Mouse (Mus musculus): ENCODE measurements around the gene Rhpn2.

Rhpn2 gene

GRCm38 (mm10) chr7:35342498-35342897 lies 8.5 kb downstream of the Rhpn2 start:
- in situ Hi-C loops (cut with MboI; ENCODE audit: low pct_unique_long_range_greater_than_20kb in 1 of 2, low sequenced_read_pairs in 2 of 2, unreplicated experiment in 1 of 2), result no loop called here

GRCm38 (mm10) chr7:35344785-35345330 lies 10.9 kb downstream of the Rhpn2 start:
- in situ Hi-C loops (cut with MboI; ENCODE audit: low pct_unique_long_range_greater_than_20kb in 1 of 2, low sequenced_read_pairs in 2 of 2, unreplicated experiment in 1 of 2), result no loop called here

GRCm38 (mm10) chr7:35347918-35348700 lies 14.1 kb downstream of the Rhpn2 start:
- in situ Hi-C loops (cut with MboI; ENCODE audit: low pct_unique_long_range_greater_than_20kb in 1 of 2, low sequenced_read_pairs in 2 of 2, unreplicated experiment in 1 of 2), result no loop called here

- in situ Hi-C loops (cut with MboI; ENCODE audit: low pct_unique_long_range_greater_than_20kb in 1 of 2, low sequenced_read_pairs in 2 of 2, unreplicated experiment in 1 of 2), result no loop called here
These were observed 15.1 kb downstream of the Rhpn2 start for GRCm38 (mm10) chr7:35349022-35349421.

- in situ Hi-C loops (cut with MboI; ENCODE audit: low pct_unique_long_range_greater_than_20kb in 1 of 2, low sequenced_read_pairs in 2 of 2, unreplicated experiment in 1 of 2), result no loop called here
These were observed 16.1 kb downstream of the Rhpn2 start for GRCm38 (mm10) chr7:35349886-35350684.

- in situ Hi-C loops (cut with MboI; ENCODE audit: low pct_unique_long_range_greater_than_20kb in 1 of 2, low sequenced_read_pairs in 2 of 2, unreplicated experiment in 1 of 2), result no loop called here
These were observed 17.2 kb downstream of the Rhpn2 start for GRCm38 (mm10) chr7:35351155-35351554.

- in situ Hi-C loops (cut with MboI; ENCODE audit: low pct_unique_long_range_greater_than_20kb in 1 of 2, low sequenced_read_pairs in 2 of 2, unreplicated experiment in 1 of 2), result no loop called here
These were observed 19.3 kb downstream of the Rhpn2 start for GRCm38 (mm10) chr7:35353306-35353705.

- in situ Hi-C loops (cut with MboI; ENCODE audit: low pct_unique_long_range_greater_than_20kb in 1 of 2, low sequenced_read_pairs in 2 of 2, unreplicated experiment in 1 of 2), result no loop called here
These were observed 21.4 kb downstream of the Rhpn2 start for GRCm38 (mm10) chr7:35355303-35355872.

GRCm38 (mm10) chr7:35357621-35358020 lies 23.7 kb downstream of the Rhpn2 start:
- in situ Hi-C loops (cut with MboI; ENCODE audit: low pct_unique_long_range_greater_than_20kb in 1 of 2, low sequenced_read_pairs in 2 of 2, unreplicated experiment in 1 of 2), result no loop called here

GRCm38 (mm10) chr7:35362253-35362652 lies 28.3 kb downstream of the Rhpn2 start:
- in situ Hi-C loops (cut with MboI; ENCODE audit: low pct_unique_long_range_greater_than_20kb in 1 of 2, low sequenced_read_pairs in 2 of 2, unreplicated experiment in 1 of 2), result no loop called here

- in situ Hi-C loops (cut with MboI; ENCODE audit: low pct_unique_long_range_greater_than_20kb in 1 of 2, low sequenced_read_pairs in 2 of 2, unreplicated experiment in 1 of 2), result no loop called here
These were observed 28.9 kb downstream of the Rhpn2 start for GRCm38 (mm10) chr7:35362868-35363267.

- in situ Hi-C loops (cut with MboI; ENCODE audit: low pct_unique_long_range_greater_than_20kb in 1 of 2, low sequenced_read_pairs in 2 of 2, unreplicated experiment in 1 of 2), result no loop called here
These were observed 31.4 kb downstream of the Rhpn2 start for GRCm38 (mm10) chr7:35365161-35365910.

- in situ Hi-C loops (cut with MboI; ENCODE audit: low pct_unique_long_range_greater_than_20kb in 1 of 2, low sequenced_read_pairs in 2 of 2, unreplicated experiment in 1 of 2), result no loop called here
These were observed 37.1 kb downstream of the Rhpn2 start for GRCm38 (mm10) chr7:35371096-35371495.

- in situ Hi-C loops (cut with MboI; ENCODE audit: low pct_unique_long_range_greater_than_20kb in 1 of 2, low sequenced_read_pairs in 2 of 2, unreplicated experiment in 1 of 2), result no loop called here
These were observed 38.6 kb downstream of the Rhpn2 start for GRCm38 (mm10) chr7:35372483-35373017.

GRCm38 (mm10) chr7:35373146-35373989 lies 39.4 kb downstream of the Rhpn2 start:
- in situ Hi-C loops (cut with MboI; ENCODE audit: low pct_unique_long_range_greater_than_20kb in 1 of 2, low sequenced_read_pairs in 2 of 2, unreplicated experiment in 1 of 2), result no loop called here

GRCm38 (mm10) chr7:35374265-35374664 lies 40.3 kb downstream of the Rhpn2 start:
- in situ Hi-C loops (cut with MboI; ENCODE audit: low pct_unique_long_range_greater_than_20kb in 1 of 2, low sequenced_read_pairs in 2 of 2, unreplicated experiment in 1 of 2), result no loop called here

GRCm38 (mm10) chr7:35376623-35377022 lies 42.7 kb downstream of the Rhpn2 start:
- in situ Hi-C loops (cut with MboI; ENCODE audit: low pct_unique_long_range_greater_than_20kb in 1 of 2, low sequenced_read_pairs in 2 of 2, unreplicated experiment in 1 of 2), result no loop called here
